Mouse (Mus musculus) NIH3T3 (cell line): ENCODE measurements around the gene Sipa1.

Experiments used
- DNase-seq: peaks from one replicate; pipeline ENCODE4 v3.0.0-alpha.2; 2012; ENCODE audit warnings: low read depth

The Sipa1 gene

GRCm38 (mm10) chr19:5605126-5605525, 58.4 kb downstream of the Sipa1 start:
- DNase-seq, result no peak

GRCm38 (mm10) chr19:5603664-5604063, 59.8 kb downstream of the Sipa1 start:
- DNase-seq, result no peak

GRCm38 (mm10) chr19:5601752-5602541, 61.6 kb downstream of the Sipa1 start, which contains the start of gene Rnaseh2c:
Gene Rnaseh2c (plus strand): TSS chr19:5601873.
- peak; percentile 85 for DNase-seq
